Mouse (Mus musculus) midbrain, embryonic 16.5 days (tissue): ENCODE results near the gene Mcm5. TPM values are rescaled to one million over a fixed set of nuclear protein-coding genes. Genes with fewer than 3 reads are reported as not detected.

Experiments used
- polyA plus RNA-seq: library from polyadenylated mRNA; unstranded; fragments of >200 nt; fragmentation: Nextera tagmentation; extraction: Ambion mirVana; gene quantifications from 2 replicates; pipeline ENCODE4 v1.2.1, GENCODE M21; 2015

Mcm5 gene
- polyA plus RNA-seq, 1 experiment from 2014 or later: 23.0 TPM

Other genes starting within 250 kb of the Mcm5 start
- not detected in 2 replicates for gene Isx, start 236.4 kb upstream of the Mcm5 start, polyA plus RNA-seq
- 41.6 and 42.7 TPM in 2 replicates for gene Hmgxb4, start 116.2 kb upstream of the Mcm5 start, polyA plus RNA-seq
- 31.2 and 37.7 TPM in 2 replicates for gene Tom1, start 75.9 kb upstream of the Mcm5 start, polyA plus RNA-seq
- 9.5 and 9.7 TPM in 2 replicates for gene Hmox1, start 15.9 kb upstream of the Mcm5 start, polyA plus RNA-seq
- gene Rasd2, start 104.4 kb downstream of the Mcm5 start, polyA plus RNA-seq: 3.9 and 4.7 TPM in 2 replicates